Mouse (Mus musculus): ENCODE data around the gene 1700012P22Rik. TPM values are rescaled to one million over a fixed set of nuclear protein-coding genes. Genes with fewer than 3 reads are reported as not detected.

The 1700012P22Rik gene
- total RNA-seq (2021): not detected
- long read RNA-seq: 0 reads

DNA sequence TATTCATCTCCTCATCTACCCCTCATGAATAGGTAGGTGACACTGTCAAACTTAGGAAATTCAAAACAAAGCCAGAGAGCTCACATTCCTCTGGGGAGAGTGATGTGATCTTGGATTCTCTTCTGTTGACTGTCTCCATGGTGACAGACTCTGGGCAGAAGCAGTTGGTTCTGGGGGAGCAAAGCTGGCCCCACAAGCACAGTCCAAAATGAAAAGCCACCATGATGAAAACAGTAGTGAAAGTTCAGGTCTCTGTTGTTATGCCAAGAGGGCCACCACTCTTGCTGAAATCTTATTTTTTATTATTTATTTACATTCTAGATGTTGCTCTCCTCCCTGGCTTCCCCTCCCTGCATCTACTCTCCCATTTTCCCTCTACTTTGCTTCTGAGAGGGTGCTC is at the start of gene 1700012P22Rik:
Gene 1700012P22Rik (minus strand): TSS at position 101 of the 400 bp plus-strand sequence.
- DNase-seq (ENCODE audit: low spot score in 2 of 2): no peak

DNA sequence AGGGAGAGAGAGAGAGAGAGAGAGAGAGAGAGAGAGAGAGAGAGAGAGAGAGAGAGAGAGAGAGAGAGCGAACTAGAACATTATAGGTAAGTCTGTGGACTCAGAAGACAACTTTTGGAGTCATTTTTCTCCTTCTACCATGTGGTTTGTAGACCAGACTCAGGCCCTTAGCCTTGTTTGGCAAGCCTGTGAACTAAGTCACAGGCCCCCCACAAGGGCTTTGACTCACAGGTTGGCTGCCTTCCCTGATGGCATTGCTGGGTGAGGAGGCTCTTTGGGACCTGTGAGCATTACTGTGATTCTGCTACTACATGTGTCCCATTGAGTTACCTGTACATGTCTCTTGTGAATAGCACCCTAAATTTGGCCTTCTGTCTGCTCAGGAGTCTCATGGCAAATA is 29.5 kb upstream of the 1700012P22Rik start:
- DNase-seq (ENCODE audit: low spot score in 2 of 2): no peak

DNA sequence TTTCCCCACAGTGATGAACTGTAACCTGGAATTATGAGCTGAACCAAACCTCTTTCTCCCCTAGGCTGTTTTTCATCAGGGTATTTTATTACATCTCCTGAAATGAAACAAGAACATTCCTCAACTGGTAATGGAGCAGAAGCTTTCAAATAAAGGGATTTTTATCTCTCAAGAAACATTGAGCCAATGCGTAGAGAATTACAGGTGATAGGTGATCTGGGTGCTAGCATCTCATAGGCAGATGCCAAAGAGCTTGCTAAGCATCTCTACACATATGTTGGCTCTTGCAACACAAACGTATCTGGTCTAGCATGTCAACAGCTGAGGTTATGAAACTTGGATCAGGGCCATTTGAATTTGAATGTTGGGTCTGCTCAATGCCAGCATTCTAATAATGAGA is 26.6 kb upstream of the 1700012P22Rik start:
- no peak for DNase-seq (ENCODE audit: low spot score in 2 of 2)

DNA sequence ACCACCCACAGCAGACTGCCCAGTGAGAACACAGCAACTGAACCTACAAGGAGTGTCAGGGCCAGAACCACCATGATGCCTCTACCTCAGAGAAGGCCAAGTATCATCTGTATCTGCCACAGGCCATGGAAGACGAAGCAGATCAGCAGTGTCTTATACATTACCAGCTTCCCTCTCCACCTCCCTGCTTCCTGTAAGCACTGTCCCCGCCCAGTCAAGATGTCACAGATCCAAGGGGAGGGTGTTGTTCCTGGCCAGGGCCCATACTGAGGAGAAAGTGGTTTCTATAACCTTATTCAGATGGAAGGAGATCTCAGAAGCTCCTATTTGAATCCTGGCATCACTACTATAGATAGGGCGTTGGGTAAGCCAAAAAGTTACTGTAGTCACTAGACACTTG is 25.1 kb upstream of the 1700012P22Rik start, which contains the start of gene Aadacl3:
Gene Aadacl3 (minus strand): TSS at position 101 of the 400 bp plus-strand sequence.
- no peak for DNase-seq (ENCODE audit: low spot score in 2 of 2)

DNA sequence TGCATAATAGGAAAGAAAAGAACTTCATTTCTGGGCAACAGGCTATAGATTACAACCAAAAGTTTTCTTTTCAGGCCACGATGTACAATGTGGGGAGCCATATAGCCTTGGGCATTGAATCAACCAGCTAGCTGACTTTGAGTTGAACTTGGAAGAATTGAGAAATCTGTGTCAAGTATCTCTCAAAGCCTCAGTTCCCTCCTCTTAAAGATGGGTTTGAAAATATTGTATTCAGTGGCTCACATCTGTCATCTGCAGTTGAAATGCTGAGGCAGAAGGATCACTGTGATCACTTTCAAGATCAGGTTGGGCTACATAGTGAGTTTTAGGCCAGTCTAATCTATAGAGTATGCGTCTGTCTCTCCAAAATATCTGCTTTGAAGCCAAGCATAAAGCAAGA is 14.6 kb upstream of the 1700012P22Rik start, which contains the start of gene Gm9944:
Gene Gm9944 (minus strand): TSS at position 101 of the 400 bp plus-strand sequence.
- DNase-seq (ENCODE audit: low spot score in 2 of 2): no peak

DNA sequence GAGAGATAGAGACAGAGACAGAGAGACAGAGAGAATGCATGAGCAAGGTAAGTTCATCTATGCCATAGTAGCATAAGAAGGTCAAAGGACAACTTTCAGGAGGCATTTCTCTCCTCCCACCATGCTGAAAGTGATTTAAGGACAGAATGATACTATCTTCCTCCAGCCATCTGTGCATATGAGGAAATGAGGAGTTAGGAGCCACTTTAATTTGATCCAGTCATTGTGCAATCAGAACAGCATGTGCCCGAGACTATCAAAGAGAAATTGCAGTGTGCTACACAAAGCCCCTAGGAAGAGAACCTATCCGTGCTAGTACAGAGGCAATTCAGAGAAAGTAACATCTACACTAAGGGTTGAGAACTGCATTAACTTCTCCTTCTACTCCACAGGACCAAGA is 10.0 kb upstream of the 1700012P22Rik start:
- DNase-seq (ENCODE audit: low spot score in 2 of 2): no peak

DNA sequence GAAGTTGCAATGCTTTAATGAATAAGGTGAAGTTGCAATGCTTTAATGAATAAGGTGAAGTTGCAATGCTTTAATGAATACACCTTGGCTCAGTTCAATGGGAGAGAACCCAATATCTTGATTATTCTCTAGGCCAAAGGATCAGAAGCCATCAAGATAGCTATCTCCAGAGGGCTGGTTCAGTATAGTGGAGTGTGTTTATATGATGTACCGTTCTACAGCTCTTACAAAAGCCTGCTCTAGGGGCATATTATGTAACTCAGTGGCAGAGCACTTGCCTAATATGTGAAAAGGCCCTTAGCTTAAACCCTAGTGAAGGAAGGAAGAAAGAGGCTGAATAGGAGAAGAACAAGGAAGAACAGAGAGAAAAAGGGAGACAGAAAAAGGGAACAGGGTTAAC is 3.0 kb upstream of the 1700012P22Rik start:
- no peak for DNase-seq (ENCODE audit: low spot score in 2 of 2)

DNA sequence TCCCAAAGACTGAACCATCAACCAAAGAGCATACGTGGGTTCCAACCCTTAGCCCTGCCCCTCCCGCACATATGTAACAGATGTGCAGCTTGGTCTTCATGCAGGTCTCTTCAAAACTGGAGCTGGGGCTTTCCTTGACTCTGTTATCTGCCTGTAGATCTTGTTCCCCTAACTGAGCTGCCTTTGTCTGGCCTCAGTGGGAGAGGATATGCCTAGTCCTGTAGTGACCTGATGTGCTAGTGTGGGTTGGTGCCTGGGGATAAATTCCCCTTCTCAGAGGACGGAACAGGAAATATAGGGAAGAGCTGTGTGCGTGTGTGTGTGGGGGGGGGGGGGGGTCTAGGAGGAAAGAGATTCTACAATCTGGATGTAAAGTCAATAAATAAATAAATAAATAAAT is 2.5 kb upstream of the 1700012P22Rik start:
- DNase-seq (ENCODE audit: low spot score in 2 of 2): no peak

DNA sequence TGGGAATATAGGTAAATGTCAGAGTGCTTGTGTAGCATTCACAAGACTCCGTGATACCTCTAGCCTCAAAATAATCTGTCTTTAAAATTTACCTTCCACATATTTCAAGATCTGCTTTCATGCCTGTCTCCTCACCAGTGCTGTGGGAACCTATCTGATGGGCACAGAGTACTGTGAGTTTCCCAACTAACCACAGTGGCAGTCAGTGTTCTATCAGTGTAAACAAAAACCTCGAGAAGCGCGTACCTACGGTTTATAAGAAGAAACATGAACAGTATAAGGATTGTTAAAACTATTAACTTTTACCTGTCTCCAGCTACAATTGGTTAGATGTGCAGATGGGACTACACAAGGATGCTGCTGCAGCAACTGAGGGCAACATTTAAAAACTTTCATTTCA is 5.4 kb downstream of the 1700012P22Rik start:
- no peak for DNase-seq (ENCODE audit: low spot score in 2 of 2)

DNA sequence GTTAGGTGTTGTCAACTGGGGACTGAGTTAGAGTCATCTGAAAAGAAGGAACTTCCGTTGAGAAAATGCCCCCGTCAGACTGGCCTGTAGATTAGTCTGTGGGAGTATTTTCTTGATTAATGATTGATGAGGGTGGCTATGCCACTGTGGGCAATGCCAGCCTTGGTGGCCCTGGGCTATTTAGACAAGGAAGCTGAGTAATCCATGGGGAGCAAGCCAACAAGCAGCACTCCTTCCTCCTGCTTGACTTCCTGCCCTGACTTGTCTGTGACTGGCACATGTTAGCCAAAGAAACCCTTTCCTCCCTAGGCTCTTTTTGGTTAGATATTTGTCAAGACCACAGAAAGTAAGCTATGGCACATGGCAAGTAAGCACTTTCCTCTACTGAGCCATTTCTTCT is 7.8 kb downstream of the 1700012P22Rik start:
- no peak for DNase-seq (ENCODE audit: low spot score in 2 of 2)

DNA sequence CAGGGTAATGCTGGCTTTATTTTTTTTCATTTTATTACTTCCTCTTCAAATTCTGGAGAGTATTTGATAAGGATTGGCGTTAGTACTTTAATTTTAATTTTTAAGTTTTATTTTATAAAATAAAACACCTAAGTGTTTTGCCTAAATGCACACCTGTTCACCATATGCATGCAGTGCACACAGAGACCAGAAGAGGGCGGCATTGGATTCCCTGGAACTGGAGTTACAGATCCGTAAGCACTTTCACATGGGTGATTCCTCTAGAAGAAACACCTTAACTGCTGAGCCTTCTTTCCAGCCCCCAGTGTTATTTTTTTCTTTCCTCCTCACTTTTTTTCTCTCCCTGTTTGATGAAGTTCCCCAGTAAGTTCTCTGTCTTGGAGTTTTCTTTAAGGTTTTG is 9.7 kb downstream of the 1700012P22Rik start:
- peak in 1 of 2 experiments; percentile 10 for DNase-seq (ENCODE audit: low spot score in 2 of 2)

DNA sequence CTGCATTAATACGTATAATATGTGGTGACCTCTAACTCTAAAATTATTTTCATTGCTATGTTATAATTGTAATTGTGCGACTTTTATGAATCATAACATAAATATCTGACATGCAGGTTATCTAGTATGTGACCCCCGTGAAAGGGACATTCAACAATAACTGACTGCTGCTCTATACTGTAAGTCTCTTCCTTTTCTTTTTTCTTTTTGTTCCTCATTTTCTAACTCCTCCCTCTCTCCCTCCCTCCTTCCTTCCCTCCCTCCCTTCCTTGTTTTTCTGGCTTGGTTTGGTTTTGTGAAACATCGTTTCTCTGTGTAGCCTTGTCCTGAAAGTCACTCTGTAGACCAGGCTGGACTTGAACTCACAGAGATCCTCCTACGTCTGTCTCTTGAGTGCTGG is 14.0 kb downstream of the 1700012P22Rik start:
- DNase-seq (ENCODE audit: low spot score in 2 of 2): no peak

DNA sequence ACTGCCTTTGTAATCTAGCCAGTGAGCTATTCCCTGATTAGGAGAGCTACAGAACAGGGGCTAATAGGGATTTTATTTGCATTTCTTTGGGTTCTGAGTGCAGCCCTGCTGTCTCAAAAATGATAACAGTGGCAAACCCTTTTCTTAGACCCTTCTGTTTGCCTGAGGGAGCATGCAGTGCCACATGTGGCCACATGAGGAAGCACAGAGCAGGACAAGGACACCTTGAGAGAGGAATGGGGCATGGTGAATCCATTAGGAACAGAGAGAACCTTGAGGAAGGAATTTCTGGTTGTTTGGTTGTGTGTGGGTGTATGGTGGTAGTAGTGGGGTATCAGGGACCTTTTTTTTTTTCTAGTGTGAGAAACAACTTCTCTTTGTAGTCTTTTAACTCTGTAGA is 17.9 kb downstream of the 1700012P22Rik start:
- DNase-seq (ENCODE audit: low spot score in 2 of 2): no peak

DNA sequence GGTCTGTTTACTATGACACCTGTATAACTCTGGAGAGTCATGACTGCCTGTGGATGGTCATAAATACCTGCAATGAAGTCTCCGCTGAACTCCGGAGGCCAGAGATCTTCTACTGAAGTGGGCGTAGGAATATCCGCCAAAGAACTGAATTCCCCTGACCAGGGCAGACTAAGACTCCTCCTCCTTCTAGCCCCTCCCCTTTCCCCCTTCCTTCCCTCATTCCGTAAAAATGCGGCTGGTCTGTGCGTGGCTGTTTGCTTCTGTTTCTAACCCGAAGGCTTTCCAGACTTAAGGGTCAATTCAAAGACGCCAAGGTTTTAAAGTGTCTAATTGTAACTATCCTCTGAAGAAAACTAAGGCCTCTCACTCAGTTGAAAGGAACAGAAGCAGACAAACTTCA is 30.3 kb downstream of the 1700012P22Rik start, which contains the start of gene Pramef12:
Gene Pramef12 (minus strand): TSS at position 175 of the 400 bp plus-strand sequence.
- no peak for DNase-seq (ENCODE audit: low spot score in 2 of 2)

DNA sequence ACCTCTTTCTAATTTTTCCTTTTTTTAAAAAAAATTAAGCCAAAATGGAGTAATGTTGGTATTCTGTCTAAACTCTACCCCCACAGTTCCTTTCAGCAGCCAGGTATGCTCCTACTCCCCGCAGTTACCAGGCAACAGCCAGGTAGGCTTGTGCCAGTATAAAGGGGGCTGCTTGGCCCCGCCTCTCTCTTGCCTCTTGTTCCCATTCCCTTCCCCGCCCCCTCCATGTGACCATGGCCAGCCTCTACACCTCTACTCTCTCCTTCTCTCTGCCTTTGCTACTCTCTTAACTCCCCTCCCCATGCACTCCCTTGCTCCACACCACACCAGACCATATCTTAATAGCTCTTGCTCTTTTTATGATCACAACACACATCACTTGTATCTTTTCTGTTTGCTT is 32.3 kb downstream of the 1700012P22Rik start:
- no peak for DNase-seq (ENCODE audit: low spot score in 2 of 2)

DNA sequence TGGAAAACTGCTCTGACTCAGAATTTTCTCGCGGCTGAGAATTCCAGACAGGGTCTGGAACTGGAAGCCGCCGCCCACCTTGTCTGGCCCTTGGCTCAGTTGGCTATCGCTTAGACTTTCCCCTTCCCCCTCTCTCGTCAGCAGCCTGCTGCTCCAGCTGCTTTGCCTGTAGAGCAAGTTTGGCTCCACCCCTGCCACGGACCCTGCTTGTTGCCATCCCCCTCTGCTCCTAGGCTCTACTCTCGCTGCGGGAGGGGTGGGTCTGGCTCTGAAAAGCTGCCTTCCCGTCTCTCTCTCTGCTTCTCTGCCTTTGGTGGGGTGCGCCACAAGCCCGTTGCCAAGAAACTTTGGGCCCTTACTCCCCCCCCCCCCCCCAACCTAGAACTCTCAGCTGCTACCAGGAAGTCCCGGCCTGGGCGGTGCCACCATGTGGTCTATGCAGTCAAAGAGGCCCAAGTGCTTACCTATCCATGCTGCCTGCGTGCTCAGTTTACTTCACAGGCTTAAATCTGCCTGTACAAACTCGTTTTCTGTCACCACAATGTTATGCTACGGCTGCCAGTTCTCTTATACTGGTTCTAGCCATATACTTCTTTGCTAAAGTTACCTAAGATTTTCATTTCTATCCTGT is 34.0 kb downstream of the 1700012P22Rik start:
- no peak for DNase-seq (ENCODE audit: low spot score in 2 of 2)

DNA sequence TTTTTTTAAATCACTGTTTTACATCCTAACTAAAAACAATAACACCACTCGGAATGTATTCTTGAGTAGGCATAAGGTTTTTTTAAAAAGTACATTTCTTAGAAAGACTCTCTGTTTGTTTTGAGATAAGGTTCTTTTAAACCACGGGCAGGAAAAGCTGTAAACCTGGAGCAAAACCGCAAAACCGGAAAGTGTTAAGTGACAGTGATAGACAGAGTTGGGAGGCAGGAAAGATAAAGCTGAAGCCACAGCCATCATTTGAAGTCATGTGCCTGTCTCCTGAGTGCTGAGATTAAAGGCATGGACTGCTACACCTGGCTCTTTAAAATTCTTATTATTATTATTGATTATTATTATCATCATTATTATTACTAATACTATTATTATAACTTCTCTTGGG is 35.9 kb downstream of the 1700012P22Rik start:
- no peak for DNase-seq (ENCODE audit: low spot score in 2 of 2)

DNA sequence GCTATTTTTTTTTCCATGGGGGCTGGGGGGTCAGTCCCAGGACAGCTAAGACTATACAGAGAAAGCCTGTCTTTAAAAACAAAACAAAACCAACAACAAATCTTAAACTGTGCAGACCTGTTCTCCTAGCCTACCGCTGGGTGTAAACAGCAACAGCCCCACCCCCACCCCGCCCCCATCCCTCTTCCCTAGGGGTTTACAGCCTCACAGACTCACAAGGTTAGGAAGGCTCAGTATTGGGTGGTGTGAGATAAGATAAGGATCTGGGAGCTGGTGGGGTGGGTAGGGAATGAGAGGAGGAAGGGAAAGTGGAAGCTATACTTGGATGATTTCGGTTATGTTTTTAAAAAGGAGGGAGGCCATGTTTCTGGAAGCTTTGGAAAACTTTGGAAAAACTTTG is 42.3 kb downstream of the 1700012P22Rik start:
- DNase-seq (ENCODE audit: low spot score in 2 of 2): no peak

DNA sequence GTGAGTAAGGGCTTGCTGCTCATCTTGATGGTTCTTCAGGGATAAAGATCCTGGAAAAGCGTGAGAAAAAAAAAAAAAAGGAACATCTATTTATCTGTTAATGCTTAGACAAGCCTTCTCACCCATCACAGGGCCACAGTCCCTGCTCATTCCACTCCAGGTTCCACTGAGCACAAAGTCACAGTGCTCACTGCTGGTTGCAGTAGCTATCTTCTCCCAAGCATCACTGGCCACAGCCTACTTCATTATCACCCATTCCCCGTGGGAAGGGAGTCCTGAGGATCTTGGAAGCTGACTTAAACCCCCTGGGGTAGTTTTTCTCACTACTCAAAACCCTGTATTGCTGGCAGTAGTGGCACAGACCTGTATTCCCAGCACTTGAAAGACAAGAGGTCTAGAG is 60.7 kb downstream of the 1700012P22Rik start, which contains the start of gene Pramef20:
Gene Pramef20 (minus strand): TSS at position 23 of the 400 bp plus-strand sequence.
- DNase-seq (ENCODE audit: low spot score in 2 of 2): no peak

Data from layer of hippocampus, postnatal 10 days (tissue).